Mouse (Mus musculus) skeletal muscle tissue, adult 2 months (tissue): ENCODE results near the gene Shisal1.

Experiments
- DNase-seq: peaks from one replicate; pipeline ENCODE4 v3.0.0-alpha.2; 2012; ENCODE audit warnings: low read depth, low spot score

Gene Shisal1

GRCm38 (mm10) chr15:84446997-84447396 lies at the start of gene Shisal1:
Gene Shisal1, minus strand, starts transcription at chr15:84447097.
- no peak for DNase-seq

- no peak for DNase-seq
Measured at GRCm38 (mm10) chr15:84490486-84490885, 43.6 kb upstream of the Shisal1 start.

- DNase-seq = no peak
Measured at GRCm38 (mm10) chr15:84484255-84484654, 37.4 kb upstream of the Shisal1 start.

GRCm38 (mm10) chr15:84483622-84484021 lies 36.7 kb upstream of the Shisal1 start:
- no peak for DNase-seq

- no peak for DNase-seq
Measured at GRCm38 (mm10) chr15:84481259-84481877, 34.5 kb upstream of the Shisal1 start.

GRCm38 (mm10) chr15:84469391-84469790 lies 22.5 kb upstream of the Shisal1 start:
- no peak for DNase-seq

- DNase-seq = no peak
Measured at GRCm38 (mm10) chr15:84467761-84468160, 20.9 kb upstream of the Shisal1 start.

- DNase-seq = no peak
Measured at GRCm38 (mm10) chr15:84466458-84467267, 19.8 kb upstream of the Shisal1 start.

- DNase-seq = no peak
Measured at GRCm38 (mm10) chr15:84461429-84461828, 14.5 kb upstream of the Shisal1 start.

GRCm38 (mm10) chr15:84458983-84459382 lies 12.1 kb upstream of the Shisal1 start:
- no peak for DNase-seq

GRCm38 (mm10) chr15:84455286-84455685 lies 8.4 kb upstream of the Shisal1 start:
- DNase-seq = no peak

GRCm38 (mm10) chr15:84453091-84453490 lies 6.2 kb upstream of the Shisal1 start:
- DNase-seq = no peak

GRCm38 (mm10) chr15:84450441-84451183 lies 3.7 kb upstream of the Shisal1 start:
- no peak for DNase-seq

- DNase-seq = no peak
Measured at GRCm38 (mm10) chr15:84445812-84446716, 833 bp downstream of the Shisal1 start.

- no peak for DNase-seq
Measured at GRCm38 (mm10) chr15:84444181-84444580, 2.7 kb downstream of the Shisal1 start.

GRCm38 (mm10) chr15:84443631-84444030 lies 3.3 kb downstream of the Shisal1 start:
- no peak for DNase-seq

GRCm38 (mm10) chr15:84441682-84442315 lies 5.1 kb downstream of the Shisal1 start:
- DNase-seq = no peak

- peak; percentile 36 for DNase-seq
Measured at GRCm38 (mm10) chr15:84440820-84441219, 6.1 kb downstream of the Shisal1 start.

- DNase-seq = no peak
Measured at GRCm38 (mm10) chr15:84433586-84434185, 13.2 kb downstream of the Shisal1 start.

GRCm38 (mm10) chr15:84430482-84430881 lies 16.4 kb downstream of the Shisal1 start:
- no peak for DNase-seq
